Mouse (Mus musculus) E14TG2a.4 (cell line): ENCODE measurements around the gene Pde1a.

Experiments used
- H3K27me3 ChIP-seq: 2 replicates; pipeline ENCODE4 v1.6.1; 2014; ENCODE audit warnings: low read length, control low read depth; ENCODE audit not compliant: insufficient read depth
- H3K36me3 ChIP-seq: 2 replicates; pipeline ENCODE4 v1.6.1; 2014; ENCODE audit warnings: low read length, control low read depth; ENCODE audit not compliant: insufficient read depth
- H3K4me1 ChIP-seq: replicated peaks from 2 replicates; pipeline ENCODE4 v1.6.1; 2014; ENCODE audit warnings: low read depth, low read length, control low read depth
- H3K4me3 ChIP-seq: replicated peaks from 2 replicates; pipeline ENCODE4 v1.5.1; 2014; ENCODE audit warnings: mild to moderate bottlenecking, low read length
- H3K9me3 ChIP-seq: 2 replicates; pipeline ENCODE4 v1.6.1; 2014; ENCODE audit warnings: low read length, control low read depth
- CTCF ChIP-seq: conservative IDR thresholded peaks from 2 replicates; pipeline ENCODE4 v1.5.1; 2014; ENCODE audit warnings: low read length
- NANOG ChIP-seq: IDR thresholded peaks from 2 replicates; pipeline ENCODE4 v1.6.1; 2014; ENCODE audit warnings: borderline replicate concordance, low read length, mixed read lengths
- POU5F1 ChIP-seq: IDR thresholded peaks from 2 replicates; pipeline ENCODE4 v1.6.1; 2014; ENCODE audit warnings: low read length, borderline replicate concordance

The Pde1a gene

GRCm38 (mm10) chr2:79785541-79786134 lies 343.6 kb downstream of the Pde1a start:
- H3K27me3 ChIP-seq: no peaks in the 10 kb centered on the region
- no peaks in the 10 kb centered on the region for H3K36me3 ChIP-seq
- no peak overlapping the region for H3K4me3 ChIP-seq
- H3K9me3 ChIP-seq: no peaks in the 10 kb centered on the region
- H3K4me1 ChIP-seq: no peaks in the 10 kb centered on the region
- TF ChIP-seq POU5F1: no peak
- TF ChIP-seq NANOG: no peak
- TF ChIP-seq CTCF: no peak
